Mouse (Mus musculus): ENCODE measurements around the gene Lmo2.

Gene Lmo2

DNA sequence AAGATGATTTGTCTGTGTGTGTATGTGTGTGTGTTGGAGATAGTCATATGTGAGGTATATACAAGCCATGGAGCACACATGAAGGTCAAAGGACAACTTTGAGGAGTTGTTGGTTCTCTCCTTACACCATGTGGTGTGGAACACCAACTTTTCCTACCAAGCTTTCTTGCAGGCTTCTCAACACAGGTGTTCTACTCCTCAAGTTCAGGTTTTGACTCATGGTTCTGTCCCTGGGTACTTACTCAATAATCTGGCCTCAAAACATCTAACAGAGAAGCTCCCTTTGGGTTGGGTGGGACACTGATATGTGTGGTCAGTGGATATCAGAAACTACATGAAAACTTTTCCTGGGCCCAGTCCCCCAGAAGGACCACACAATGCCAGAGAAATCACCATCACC lies 18.8 kb upstream of the Lmo2 start:
- in situ Hi-C loops (cut with MboI; ENCODE audit: unreplicated experiment in 2 of 2), result no loop called here

- in situ Hi-C loops (cut with MboI; ENCODE audit: unreplicated experiment in 2 of 2), result no loop called here
These were observed 16.7 kb upstream of the Lmo2 start for GRCm38 (mm10) chr2:103941085-103941484.

GRCm38 (mm10) chr2:103944859-103945258 lies 12.9 kb upstream of the Lmo2 start:
- in situ Hi-C loops (cut with MboI; ENCODE audit: unreplicated experiment in 2 of 2), result no loop called here

DNA sequence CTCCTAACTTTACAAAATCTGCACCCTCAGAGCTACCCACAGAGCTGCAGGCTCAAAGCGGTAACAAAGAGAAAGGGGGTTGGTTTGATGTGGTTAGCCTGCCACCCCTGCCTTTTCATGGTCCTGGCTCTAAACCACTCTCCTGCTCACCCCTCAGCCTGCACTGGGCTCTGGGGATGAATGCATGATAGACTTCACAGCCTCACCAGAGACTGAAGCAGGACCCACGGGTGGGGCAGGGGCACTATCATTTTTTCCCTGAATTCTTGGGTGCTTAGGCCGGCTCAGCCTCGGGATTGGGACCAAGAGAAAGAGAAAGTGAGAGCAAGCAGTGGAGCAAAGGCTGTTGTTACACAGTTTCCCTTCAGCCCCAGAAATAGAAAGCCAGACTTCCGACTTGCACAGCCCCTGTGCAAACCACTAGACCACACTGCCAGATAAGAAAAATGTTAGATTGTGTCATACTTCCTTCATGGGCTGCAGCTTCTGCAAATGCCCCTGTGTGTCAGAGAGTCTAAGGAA lies 12.2 kb upstream of the Lmo2 start:
- in situ Hi-C loops (cut with MboI; ENCODE audit: unreplicated experiment in 2 of 2), result no loop called here

DNA sequence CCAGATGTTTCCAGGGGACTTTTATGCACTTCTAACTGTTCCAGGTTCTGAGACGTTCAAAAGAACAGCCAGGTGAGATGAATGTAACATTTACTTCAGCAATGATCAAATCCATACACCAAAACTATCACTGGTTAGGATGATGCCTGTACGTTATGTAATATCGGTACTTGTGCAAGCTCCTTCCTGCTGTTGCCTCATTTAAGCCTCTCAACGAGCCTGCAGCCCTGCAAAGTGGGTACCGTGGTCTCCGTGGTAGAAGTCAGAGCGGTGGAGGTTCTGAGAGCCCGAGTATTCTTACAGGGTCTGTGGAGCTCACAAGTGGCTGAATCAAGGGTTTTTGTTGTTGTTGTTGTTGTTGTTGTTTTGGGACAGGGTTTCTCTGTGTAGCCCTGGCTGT lies 10.9 kb upstream of the Lmo2 start:
- in situ Hi-C loops (cut with MboI; ENCODE audit: unreplicated experiment in 2 of 2), result no loop called here

GRCm38 (mm10) chr2:103947982-103948655 lies 9.7 kb upstream of the Lmo2 start:
- in situ Hi-C loops (cut with MboI; ENCODE audit: unreplicated experiment in 2 of 2), result no loop called here

DNA sequence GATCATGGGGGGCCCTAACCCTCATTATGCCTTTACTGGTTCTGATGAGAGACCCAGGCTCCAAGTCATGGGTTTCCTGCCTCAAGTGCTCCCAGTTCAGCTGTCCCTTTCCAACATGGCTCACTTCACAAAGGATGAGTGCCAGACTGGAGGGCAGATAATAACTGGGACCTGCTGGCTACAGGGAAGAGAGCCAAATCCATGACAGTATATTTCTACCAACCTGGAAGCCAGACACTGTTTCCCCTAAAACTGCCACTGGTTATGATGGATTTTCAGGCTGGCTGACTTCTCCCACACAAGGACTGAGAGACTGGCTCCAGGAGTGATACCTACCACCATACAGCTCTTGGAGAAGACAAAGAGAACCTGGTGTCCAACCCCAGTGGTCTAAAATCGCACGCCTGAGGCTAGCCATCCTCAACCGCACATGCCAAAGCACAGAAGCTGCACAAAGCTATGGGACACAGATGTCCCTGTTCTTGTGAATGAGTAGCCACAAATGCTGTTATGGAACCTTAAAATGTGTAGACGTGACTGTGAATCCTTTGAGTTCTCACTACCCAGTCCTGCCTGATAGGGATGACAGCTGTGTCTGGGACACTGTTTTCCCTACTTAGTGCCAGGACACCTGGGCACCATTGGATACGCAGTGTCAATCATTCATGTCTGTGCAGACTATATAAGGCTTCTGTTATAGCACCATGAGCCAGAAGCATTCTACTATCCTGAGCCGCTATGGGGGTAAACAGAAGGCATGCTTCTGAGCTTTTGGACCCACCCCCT lies 4.5 kb upstream of the Lmo2 start:
- in situ Hi-C loops (cut with MboI; ENCODE audit: unreplicated experiment in 2 of 2), result no loop called here

DNA sequence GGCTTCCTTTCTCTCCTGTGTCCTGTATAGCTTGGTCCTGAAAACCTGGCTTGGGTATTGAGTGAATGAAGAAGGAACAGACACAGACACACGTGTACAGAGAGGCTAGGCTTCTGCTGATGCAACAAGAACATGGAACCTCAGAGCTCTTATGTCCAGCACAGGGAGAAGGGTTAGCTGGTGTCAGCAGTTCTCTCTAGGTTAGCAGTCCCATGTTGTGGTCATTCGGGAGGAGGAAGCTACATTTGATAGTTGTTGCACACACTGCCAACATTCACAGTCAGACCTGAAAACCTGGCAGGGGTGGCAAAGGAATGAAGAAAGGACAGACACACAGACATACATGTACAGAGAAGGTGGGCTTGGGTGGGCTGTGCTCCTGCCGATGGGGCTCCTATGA lies 2.1 kb upstream of the Lmo2 start:
- in situ Hi-C loops (cut with MboI; ENCODE audit: unreplicated experiment in 2 of 2), result no loop called here

GRCm38 (mm10) chr2:103956867-103957266 lies 919 bp upstream of the Lmo2 start:
- in situ Hi-C loops (cut with MboI; ENCODE audit: unreplicated experiment in 2 of 2), result no loop called here

DNA sequence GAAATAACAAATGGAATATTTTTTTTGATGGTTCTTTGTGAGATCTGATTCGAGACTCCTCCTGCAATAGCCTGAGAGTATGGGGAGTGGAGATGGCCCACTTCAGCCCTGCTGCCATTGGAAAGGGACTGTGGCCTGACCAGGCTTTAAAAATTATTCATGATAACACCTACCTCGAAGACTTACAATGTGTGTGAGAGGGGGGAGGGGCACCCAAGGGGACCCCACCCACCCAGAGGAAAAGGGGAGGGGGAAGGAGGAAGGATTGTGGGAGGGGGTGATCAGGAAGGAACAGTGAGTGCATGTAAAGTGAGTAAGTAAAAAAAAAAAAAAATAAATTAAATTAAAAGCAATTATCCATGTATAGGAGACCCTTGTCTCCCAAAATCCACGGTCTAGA lies 848 bp downstream of the Lmo2 start:
- in situ Hi-C loops (cut with MboI; ENCODE audit: unreplicated experiment in 2 of 2), result no loop called here

- in situ Hi-C loops (cut with MboI; ENCODE audit: unreplicated experiment in 2 of 2), result no loop called here
These were observed 1.3 kb downstream of the Lmo2 start for GRCm38 (mm10) chr2:103959066-103959465.

DNA sequence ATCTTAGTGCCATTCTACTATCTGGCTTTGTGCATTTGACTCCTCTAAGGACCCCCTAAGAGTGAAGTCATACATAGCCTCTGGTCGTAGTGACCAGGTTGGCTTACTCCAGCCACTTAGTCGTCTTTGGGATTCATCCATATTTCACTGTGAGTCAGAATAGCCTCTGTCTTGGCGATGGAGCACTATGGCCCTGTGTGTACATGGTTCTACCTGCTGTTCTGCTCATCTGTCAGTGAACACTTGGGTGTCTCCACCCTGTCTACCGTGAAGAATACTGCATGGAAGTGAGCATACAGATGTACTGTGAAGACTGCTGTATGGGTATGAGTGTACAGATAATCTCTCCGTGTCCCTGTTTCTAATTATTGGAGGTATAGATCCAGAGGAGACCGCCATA lies 1.8 kb downstream of the Lmo2 start:
- in situ Hi-C loops (cut with MboI; ENCODE audit: unreplicated experiment in 2 of 2), result no loop called here

GRCm38 (mm10) chr2:103962349-103962748 lies 4.6 kb downstream of the Lmo2 start:
- in situ Hi-C loops (cut with MboI; ENCODE audit: unreplicated experiment in 2 of 2), result no loop called here

- in situ Hi-C loops (cut with MboI; ENCODE audit: unreplicated experiment in 2 of 2), result no loop called here
These were observed 7.6 kb downstream of the Lmo2 start for GRCm38 (mm10) chr2:103965391-103965790.

- in situ Hi-C loops (cut with MboI; ENCODE audit: unreplicated experiment in 2 of 2), result no loop called here
These were observed 10.4 kb downstream of the Lmo2 start for GRCm38 (mm10) chr2:103968186-103968585.

DNA sequence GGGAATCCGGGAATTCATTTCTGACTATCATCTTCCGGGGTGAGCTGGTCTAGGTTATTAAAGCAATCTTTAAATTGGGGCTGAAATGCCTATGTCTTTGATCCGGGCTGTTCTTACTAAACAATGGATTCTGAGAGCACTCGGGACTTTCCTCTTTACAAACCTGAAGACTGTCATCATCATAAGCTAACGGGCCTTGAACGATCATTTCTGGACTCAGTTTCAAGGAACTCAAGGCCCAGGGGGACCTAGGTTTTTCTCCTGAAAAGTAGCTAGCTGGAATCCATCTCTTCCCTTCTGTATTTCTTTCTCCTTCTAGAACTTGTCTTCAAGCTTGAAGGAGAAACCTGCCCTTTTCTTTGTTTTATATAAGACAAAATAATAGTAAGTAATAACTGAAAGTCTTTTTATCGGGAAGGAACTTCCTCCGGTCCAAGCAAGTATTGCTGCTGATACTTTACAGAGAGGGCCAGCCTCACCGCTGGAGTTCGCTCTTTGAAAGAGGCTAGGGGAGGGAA lies 11.2 kb downstream of the Lmo2 start:
- in situ Hi-C loops (cut with MboI; ENCODE audit: unreplicated experiment in 2 of 2), result no loop called here

DNA sequence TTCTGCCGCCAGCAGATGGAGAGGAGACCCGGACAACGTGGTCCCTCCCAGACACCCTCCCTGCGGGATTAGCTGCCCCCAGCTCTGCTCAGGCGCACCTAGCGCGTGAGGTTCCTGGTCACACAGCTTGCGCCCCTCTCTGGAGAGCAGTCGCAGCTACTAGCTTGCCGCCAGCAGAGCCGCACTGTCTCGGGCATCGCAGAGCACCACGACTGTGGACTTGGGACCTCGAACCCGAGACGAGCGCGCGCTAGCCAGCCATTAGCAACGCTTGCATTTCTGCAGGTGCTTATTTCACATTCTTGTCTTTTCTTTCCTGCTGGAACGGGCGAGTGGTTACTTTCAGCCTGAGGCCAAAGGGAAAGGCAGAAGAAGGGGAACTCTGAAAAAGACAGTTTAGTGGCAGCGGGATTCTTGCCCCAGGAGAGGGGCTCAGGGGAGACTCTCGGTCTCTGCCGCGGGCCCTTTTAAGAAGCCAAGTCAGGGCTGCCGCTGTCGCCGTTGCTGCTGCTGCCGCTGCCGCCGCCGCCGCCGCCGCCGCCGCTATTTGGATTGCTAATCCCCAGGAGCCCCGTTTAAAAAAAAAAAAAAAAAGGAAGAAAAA lies 11.8 kb downstream of the Lmo2 start:
- in situ Hi-C loops (cut with MboI; ENCODE audit: unreplicated experiment in 2 of 2), result no loop called here

GRCm38 (mm10) chr2:103970041-103970790 lies 12.4 kb downstream of the Lmo2 start:
- in situ Hi-C loops (cut with MboI; ENCODE audit: unreplicated experiment in 2 of 2), result no loop called here

- in situ Hi-C loops (cut with MboI; ENCODE audit: unreplicated experiment in 2 of 2), result no loop called here
These were observed 13.2 kb downstream of the Lmo2 start for GRCm38 (mm10) chr2:103970791-103971649.

- in situ Hi-C loops (cut with MboI; ENCODE audit: unreplicated experiment in 2 of 2), result no loop called here
These were observed 14.1 kb downstream of the Lmo2 start for GRCm38 (mm10) chr2:103971838-103972237.

Measured in v-Abl transformed pro-B cells (cell line).